Mouse (Mus musculus) layer of hippocampus, adult 11-12 months (tissue): ENCODE measurements around the gene 1700012A03Rik.

ENCODE experiments used
- DNase-seq: peaks from one replicate; pipeline ENCODE4 v3.0.0; 2022; ENCODE audit warnings: low spot score

1700012A03Rik gene

GRCm38 (mm10) chr6:32093312-32093711, 43.3 kb downstream of the 1700012A03Rik start:
- DNase-seq: no peak

GRCm38 (mm10) chr6:32105547-32106275, 55.7 kb downstream of the 1700012A03Rik start:
- DNase-seq: no peak
